Mouse (Mus musculus) midbrain, postnatal 0 days (tissue): ENCODE data around the gene Hs2st1. TPM values are rescaled to one million over a fixed set of nuclear protein-coding genes. Genes with fewer than 3 reads are reported as not detected.

Experiments used
- ATAC-seq: fragments of 200-750 bp; cut with Nextera tagmentation; 2 replicates; pipeline ENCODE4 v1.8.0; 2017; ENCODE audit warnings: moderate number of reproducible peaks, mild to moderate bottlenecking, moderate TSS enrichment, moderate library complexity; ENCODE audit not compliant: low FRiP score
- DNase-seq: peaks from one replicate; pipeline ENCODE4 v3.0.0-alpha.2; 2015; ENCODE audit warnings: low spot score
- H3K27ac ChIP-seq: fragments of 300-500 bp; sonication (generic); 2 replicates; pipeline ENCODE4 v1.5.1; 2014; ENCODE audit warnings: low read depth, mild to moderate bottlenecking, low read length, mixed read lengths
- H3K27me3 ChIP-seq: fragments of 300-500 bp; sonication (generic); 2 replicates; pipeline ENCODE4 v1.6.1; 2014; ENCODE audit warnings: low read length, control low read depth, mixed read lengths; ENCODE audit not compliant: insufficient read depth
- H3K36me3 ChIP-seq: fragments of 300-500 bp; sonication (generic); 2 replicates; pipeline ENCODE4 v1.6.1; 2014; ENCODE audit warnings: low read length, control low read depth, mixed read lengths; ENCODE audit not compliant: insufficient read depth
- H3K4me1 ChIP-seq: fragments of 300-500 bp; sonication (generic); 2 replicates; pipeline ENCODE4 v1.6.1; 2014; ENCODE audit warnings: mild to moderate bottlenecking, control low read depth, antibody characterized with exemption, low read length, mixed read lengths; ENCODE audit not compliant: insufficient read depth
- H3K4me2 ChIP-seq: fragments of 300-500 bp; sonication (generic); 2 replicates; pipeline ENCODE4 v1.6.1; 2014; ENCODE audit warnings: low read depth, mild to moderate bottlenecking, low read length, mixed read lengths; ENCODE audit not compliant: poor library complexity, severe bottlenecking
- H3K4me3 ChIP-seq: fragments of 300-500 bp; sonication (generic); 2 replicates; pipeline ENCODE4 v1.5.1; 2014; ENCODE audit warnings: low read depth, mild to moderate bottlenecking, low read length, moderate library complexity
- H3K9ac ChIP-seq: fragments of 300-500 bp; sonication (generic); replicated peaks from 2 replicates; pipeline ENCODE4 v1.6.1; 2014; ENCODE audit warnings: mild to moderate bottlenecking, low read length, moderate library complexity, mixed read lengths; ENCODE audit not compliant: poor library complexity, severe bottlenecking
- H3K9me3 ChIP-seq: fragments of 300-500 bp; sonication (generic); 2 replicates; pipeline ENCODE4 v1.6.1; 2016; ENCODE audit warnings: low read length, control low read depth
- CTCF ChIP-seq: IDR thresholded peaks from 2 replicates; pipeline ENCODE4 v1.5.1; 2016; ENCODE audit warnings: antibody characterized with exemption, mild to moderate bottlenecking
- WGBS: fragments of 180-500 bp; shearing (Covaris S2); extraction: QIAGEN DNeasy Blood & Tissue Kit; methylation state at CpG from one replicate; pipeline ENCODE4 v1.1.7; 2014; 5-methylcytosine and 5-hydroxymethylcytosine counted together
- polyA plus RNA-seq: library from polyadenylated mRNA; unstranded; fragments of >200 nt; fragmentation: Nextera tagmentation; extraction: Ambion mirVana; gene quantifications from 2 replicates; pipeline ENCODE4 v1.2.1, GENCODE M21; 2015
- total RNA-seq: library from RNA; depleted of rRNA; stranded (reverse); fragments of >200 nt; gene quantifications from 2 replicates; pipeline ENCODE4 v1.2.3, GENCODE M21; 2014

Gene Hs2st1
- total and polyA plus RNA-seq, 2 experiments from 2014 or later = 13.4 to 48.5 TPM

DNA sequence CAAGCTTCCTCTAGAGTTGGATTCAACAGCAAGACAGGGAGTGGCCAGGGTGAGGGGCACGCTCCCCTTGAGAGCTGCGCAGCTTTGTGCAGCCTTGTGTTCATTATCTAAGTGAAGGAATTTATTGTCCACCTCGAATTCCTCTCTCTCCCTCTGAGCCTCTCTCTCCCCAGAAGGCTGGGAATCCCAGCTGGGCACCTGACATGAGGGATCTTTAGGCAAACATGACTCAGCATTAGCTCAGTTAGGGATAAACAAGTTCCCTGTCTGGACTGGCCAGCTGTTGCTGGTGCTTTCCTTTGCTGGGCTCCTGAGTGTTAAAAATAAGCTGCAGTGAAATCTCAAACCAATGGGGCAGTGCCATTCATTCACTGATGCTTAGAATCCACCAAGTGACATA lies 63.8 kb downstream of the Hs2st1 start:
- Histone ChIP-seq H3K4me3 (no peak overlapping the region), H3K4me2 (no peak overlapping the region), H3K36me3 (no peaks in the 10 kb centered on the region), H3K9me3 (no peaks in the 10 kb centered on the region), H3K27ac (no peak overlapping the region), H3K27me3 (no peaks in the 10 kb centered on the region), H3K9ac (no peak overlapping the region), H3K4me1 (peaks cover 5% of the 10 kb centered on the region; the same call in 1 of the 2 replicates)
- no peak for TF ChIP-seq CTCF
- ATAC-seq = no peak
- DNase-seq = no peak
- 32% methylated on average over 3 of the region's 3 CpGs for WGBS

DNA sequence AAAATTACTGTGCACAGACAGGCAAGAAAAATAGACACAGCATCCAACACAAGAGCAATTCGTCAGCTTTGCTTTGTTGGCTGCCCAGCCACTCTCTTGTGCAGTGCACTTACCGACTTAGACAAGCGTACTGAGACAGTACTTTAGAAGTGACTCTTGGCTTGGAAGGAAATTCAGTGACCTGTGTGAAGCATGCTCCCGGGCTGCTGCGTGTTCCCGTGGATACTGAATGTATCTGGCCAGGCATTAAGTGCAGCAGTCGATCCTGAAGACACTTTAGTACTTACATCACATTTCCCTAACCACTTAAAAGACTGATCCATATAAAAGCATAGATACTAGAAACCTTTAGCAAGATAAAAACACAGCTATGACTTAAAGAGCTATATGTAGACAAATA lies 68.1 kb downstream of the Hs2st1 start:
- 52% methylated on average over 7 of the region's 7 CpGs for WGBS
- peak; percentile 28 for DNase-seq
- no peak for TF ChIP-seq CTCF
- H3K4me3 ChIP-seq = no peak overlapping the region
- ATAC-seq = no peak
- H3K27ac ChIP-seq = no peak overlapping the region
- no peaks in the 10 kb centered on the region for H3K9me3 ChIP-seq
- H3K9ac ChIP-seq = no peak overlapping the region
- no peaks in the 10 kb centered on the region for H3K27me3 ChIP-seq
- no peak overlapping the region for H3K4me2 ChIP-seq
- no peaks in the 10 kb centered on the region for H3K36me3 ChIP-seq
- H3K4me1 ChIP-seq = peaks cover 5% of the 10 kb centered on the region; the same call in 1 of the 2 replicates

DNA sequence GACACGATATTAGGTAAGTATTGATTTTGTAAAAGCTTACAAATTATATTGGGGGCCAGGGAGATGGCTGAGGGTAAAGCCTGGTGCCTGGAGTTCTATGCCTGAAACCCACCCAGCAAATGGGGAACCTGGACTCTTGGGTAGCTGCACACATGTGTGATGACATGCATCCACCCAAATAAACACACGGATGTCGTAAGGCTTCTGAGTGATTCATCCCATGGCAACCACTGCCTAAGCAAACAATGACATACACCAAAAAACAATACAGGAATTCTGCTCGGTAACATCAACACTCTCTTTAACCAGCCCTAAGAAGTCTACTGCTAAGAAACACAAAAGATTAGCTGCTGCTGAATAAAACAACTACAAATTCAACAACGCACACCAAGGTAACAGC lies 73.2 kb downstream of the Hs2st1 start:
- no peak for TF ChIP-seq CTCF
- no peak overlapping the region for H3K9ac ChIP-seq
- 60% methylated on average over 5 of the region's 5 CpGs for WGBS
- H3K36me3 ChIP-seq = no peaks in the 10 kb centered on the region
- 0 out of 2 replicates have a peak, but pooled peaks cover 3% of the 10 kb centered on the region for H3K4me1 ChIP-seq
- no peaks in the 10 kb centered on the region for H3K9me3 ChIP-seq
- no peak overlapping the region for H3K4me2 ChIP-seq
- ATAC-seq (no peak), DNase-seq (no peak)
- H3K4me3 ChIP-seq = no peak overlapping the region
- H3K27ac ChIP-seq = no peak overlapping the region
- no peaks in the 10 kb centered on the region for H3K27me3 ChIP-seq

DNA sequence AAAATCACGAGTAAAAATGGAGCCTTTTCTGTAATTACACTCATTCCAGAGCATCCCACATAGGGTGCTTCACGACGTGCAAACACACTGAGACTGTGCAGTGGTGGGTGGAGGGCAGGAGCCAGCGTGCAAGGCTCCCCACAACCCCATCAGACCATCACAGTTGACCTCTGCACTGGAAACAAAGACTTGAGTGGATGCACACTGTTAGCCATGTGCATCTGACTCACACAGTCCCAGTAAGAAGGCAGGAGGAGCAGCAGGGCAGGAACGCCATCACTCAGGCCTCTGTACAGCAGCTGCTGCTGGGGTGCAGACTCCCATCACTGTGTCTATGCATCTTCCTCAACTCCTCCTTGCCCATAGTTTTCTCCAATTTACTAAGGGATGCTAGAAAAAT lies 75.1 kb downstream of the Hs2st1 start:
- no peak overlapping the region for H3K4me3 ChIP-seq
- no peaks in the 10 kb centered on the region for H3K36me3 ChIP-seq
- no peak overlapping the region for H3K27ac ChIP-seq
- H3K4me1 ChIP-seq = 0 out of 2 replicates have a peak, but pooled peaks cover 3% of the 10 kb centered on the region
- DNase-seq (no peak), ATAC-seq (no peak)
- no peak overlapping the region for H3K9ac ChIP-seq
- no peaks in the 10 kb centered on the region for H3K27me3 ChIP-seq
- no peaks in the 10 kb centered on the region for H3K9me3 ChIP-seq
- TF ChIP-seq CTCF = no peak
- no peak overlapping the region for H3K4me2 ChIP-seq
- 49% methylated on average over 5 of the region's 5 CpGs for WGBS

DNA sequence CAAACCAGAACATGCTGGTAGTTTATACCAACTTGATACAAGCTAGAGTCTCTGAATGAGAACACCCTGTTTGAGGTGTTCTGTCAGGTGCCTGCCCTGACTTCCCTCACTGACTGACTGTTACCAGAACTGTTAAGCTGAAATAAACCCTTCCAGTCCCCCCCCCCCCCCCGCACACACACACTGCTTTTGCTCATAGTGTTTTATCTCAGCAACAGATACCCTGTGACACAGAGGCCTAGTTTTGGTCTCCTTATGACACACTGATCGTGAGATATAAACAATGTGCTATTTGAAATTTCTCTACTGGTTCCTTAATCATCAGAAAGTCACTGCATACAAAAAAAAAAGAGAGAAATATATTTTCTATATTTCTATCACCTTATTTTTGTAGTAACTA lies 81.2 kb downstream of the Hs2st1 start:
- no peak overlapping the region for H3K4me2 ChIP-seq
- no peak overlapping the region for H3K9ac ChIP-seq
- no peak for DNase-seq
- no peak overlapping the region for H3K4me3 ChIP-seq
- no peaks in the 10 kb centered on the region for H3K9me3 ChIP-seq
- no peaks in the 10 kb centered on the region for H3K27me3 ChIP-seq
- TF ChIP-seq CTCF = no peak
- H3K27ac ChIP-seq = no peak overlapping the region
- no peak for ATAC-seq
- no peaks in the 10 kb centered on the region for H3K36me3 ChIP-seq
- 80% methylated on average over 2 of the region's 2 CpGs for WGBS
- H3K4me1 ChIP-seq = no peaks in the 10 kb centered on the region

DNA sequence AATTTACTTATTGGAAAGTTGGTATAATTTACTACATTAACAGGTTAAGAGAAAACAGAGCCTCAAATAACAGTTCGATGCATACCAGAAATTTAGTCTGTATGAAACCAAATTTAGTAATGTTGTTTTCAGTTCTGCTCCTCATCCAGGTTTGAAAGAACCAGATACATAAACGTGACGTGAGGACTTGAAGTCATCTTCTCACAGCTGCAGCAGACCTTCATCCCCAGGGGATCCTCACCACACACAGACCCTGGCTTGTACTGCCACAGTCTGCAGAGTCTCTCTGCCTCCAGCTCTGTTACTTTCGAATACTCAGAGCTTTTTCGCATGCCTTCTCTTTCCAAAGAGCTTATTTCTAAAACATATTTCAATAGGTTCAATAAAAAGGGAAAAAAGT lies 89.4 kb downstream of the Hs2st1 start:
- Histone ChIP-seq H3K4me2 (no peak overlapping the region), H3K4me3 (no peak overlapping the region), H3K9ac (no peak overlapping the region), H3K36me3 (no peaks in the 10 kb centered on the region), H3K27me3 (no peaks in the 10 kb centered on the region), H3K9me3 (no peaks in the 10 kb centered on the region), H3K4me1 (no peaks in the 10 kb centered on the region), H3K27ac (no peak overlapping the region)
- 75% methylated on average over 5 of the region's 5 CpGs for WGBS
- ATAC-seq (no peak), DNase-seq (no peak)
- TF ChIP-seq CTCF = no peak
